Mouse (Mus musculus): ENCODE results near the gene Emg1.
"Not testable (repeated sequence)": the region's sequence is repeated elsewhere in the genome, so short reads cannot be mapped to it uniquely, and the experiment has no call there.

Gene Emg1

GRCm38 (mm10) chr6:124706061-124706627, 5.8 kb downstream of the Emg1 start:
- DNase-seq: no peak

- DNase-seq: no peak
Observed at GRCm38 (mm10) chr6:124704417-124704816, 7.6 kb downstream of the Emg1 start.

DNA sequence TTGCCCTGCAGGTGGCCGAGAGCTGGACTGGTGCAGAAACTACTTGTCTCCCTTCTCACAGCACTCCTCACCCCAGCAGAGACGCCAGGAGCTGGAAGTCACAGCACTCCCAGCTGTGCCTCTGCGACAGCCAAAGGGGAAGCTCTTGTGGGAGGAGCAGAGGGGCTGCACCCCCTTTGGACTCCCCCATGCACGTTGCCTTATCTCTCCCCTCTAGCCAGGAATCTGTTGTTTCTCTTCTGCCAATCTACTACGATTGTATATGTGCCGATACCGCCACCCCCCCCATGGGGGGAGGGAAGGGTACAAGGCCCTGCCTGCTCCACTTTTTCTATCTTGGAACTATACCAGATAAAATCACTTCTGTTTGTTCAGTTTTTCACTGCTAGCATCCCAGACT, 8.2 kb downstream of the Emg1 start:
- no peak for DNase-seq

GRCm38 (mm10) chr6:124702784-124703103, 9.2 kb downstream of the Emg1 start:
- DNase-seq: peak; percentile 51

DNA sequence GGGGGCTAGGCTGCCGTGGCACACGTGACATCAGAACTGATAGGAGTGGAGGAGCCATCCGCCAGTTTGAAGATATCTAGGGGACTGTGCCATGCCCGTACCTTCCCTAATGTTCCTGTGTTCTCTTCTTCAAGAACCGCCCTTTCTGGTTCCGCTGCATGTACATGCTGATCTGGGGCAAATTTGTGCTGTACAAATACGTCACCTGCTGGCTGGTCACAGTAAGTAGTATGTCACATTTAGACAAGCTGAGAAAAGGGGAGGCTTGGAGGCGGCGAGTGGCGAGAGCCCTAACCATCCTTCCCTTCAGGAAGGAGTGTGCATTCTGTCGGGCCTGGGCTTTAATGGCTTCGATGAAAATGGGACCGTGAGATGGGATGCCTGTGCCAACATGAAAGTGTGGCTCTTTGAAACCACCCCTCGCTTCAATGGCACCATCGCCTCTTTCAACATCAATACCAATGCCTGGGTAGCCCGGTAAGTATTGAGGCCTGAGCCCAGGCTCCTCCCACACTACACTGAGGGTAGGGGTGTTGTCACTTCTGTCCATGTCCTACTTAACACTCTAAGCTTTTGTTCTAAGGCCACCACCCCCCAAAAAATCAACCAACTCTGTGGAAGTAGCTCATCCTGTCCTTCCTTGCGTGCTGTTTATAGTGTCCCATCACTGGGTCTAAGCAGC, 9.7 kb downstream of the Emg1 start:
- no peak for DNase-seq

GRCm38 (mm10) chr6:124701338-124701737, 10.6 kb downstream of the Emg1 start:
- no peak for DNase-seq

GRCm38 (mm10) chr6:124699962-124700610, 11.9 kb downstream of the Emg1 start:
- DNase-seq: peak; percentile 51

GRCm38 (mm10) chr6:124699366-124699765, 12.6 kb downstream of the Emg1 start:
- no peak for DNase-seq

DNA sequence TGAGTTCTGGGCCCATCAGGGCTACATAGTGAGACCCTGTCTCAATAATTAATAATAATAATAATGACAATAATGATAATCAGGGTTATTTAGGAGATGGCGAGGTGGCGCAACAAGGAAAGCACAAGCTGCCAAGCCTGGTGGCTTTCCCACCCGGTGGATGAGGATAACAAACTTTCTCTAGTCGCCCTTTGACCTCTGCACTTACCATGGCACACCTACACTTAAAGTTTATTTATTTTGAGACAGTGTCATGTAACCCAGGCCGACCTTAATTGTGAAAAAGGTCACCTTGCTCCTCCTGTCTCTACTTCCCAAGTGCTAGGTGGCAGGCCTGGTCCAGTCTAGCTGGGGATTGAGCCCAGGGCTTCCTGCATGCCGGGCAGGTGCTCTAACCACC, 13.2 kb downstream of the Emg1 start:
- DNase-seq: no peak

- DNase-seq: no peak
Observed at GRCm38 (mm10) chr6:124696441-124697150, 15.4 kb downstream of the Emg1 start.

- peak; percentile 38 for DNase-seq
Observed at GRCm38 (mm10) chr6:124694166-124694955, 17.6 kb downstream of the Emg1 start.

DNA sequence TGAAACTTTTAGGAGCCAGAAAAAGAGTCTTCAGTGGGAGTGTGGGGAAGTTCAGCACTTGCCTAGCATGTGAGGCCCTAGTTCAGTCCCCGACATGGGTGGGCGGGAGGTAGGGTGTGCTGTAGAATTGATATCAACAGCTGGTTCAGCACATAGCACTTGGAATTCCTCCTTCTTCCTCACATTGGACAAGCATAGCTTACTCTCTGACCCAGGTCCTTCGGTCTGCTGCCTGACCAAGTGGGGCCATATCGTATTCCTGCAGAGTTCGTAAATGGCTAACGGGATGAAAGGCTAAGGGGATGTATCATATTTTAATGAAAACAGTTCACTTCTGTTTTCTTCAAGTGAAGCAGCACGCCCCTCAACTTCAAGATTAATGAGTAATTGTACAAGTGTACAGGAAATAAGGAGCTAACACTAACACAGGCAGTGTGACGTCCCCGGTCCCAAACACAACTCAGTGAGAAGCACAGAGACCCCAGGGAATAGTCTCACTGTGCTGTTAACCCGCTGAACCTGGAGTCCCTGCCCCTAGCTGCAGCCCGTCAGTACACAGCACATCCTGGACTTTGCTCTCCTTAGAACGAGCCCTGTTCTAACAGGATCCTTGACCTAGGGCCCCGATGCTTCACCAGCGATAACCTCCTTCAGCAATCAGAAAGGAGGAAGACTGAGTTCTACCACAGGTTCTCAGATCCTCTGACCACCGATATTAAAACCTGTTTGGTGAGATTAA, 18.6 kb downstream of the Emg1 start:
- DNase-seq: no peak

- DNase-seq: no peak
Observed at GRCm38 (mm10) chr6:124690517-124690916, 21.5 kb downstream of the Emg1 start.

DNA sequence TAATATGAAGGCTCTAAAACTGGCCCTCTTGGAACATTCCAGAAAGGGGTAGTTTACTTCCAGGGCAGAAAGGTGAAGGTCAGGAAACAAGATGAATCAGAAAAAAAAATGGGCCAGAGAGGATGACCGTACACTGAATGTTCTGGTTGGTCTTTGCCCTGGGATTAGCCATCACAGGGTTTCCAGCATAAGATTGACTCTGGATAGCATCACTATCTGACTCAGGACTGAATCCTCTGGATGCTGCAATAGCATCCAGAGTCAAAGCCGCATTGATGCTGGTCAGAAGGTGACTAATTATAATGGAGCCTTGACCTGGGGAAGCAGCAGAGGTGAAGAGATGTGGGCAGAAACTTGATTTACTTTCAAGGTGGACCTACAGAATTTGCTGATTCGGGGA, 23.0 kb downstream of the Emg1 start:
- no peak for DNase-seq

GRCm38 (mm10) chr6:124688151-124688758, 23.7 kb downstream of the Emg1 start:
- DNase-seq: no peak

GRCm38 (mm10) chr6:124686644-124687043, 25.3 kb downstream of the Emg1 start:
- DNase-seq: not testable (repeated sequence)

DNA sequence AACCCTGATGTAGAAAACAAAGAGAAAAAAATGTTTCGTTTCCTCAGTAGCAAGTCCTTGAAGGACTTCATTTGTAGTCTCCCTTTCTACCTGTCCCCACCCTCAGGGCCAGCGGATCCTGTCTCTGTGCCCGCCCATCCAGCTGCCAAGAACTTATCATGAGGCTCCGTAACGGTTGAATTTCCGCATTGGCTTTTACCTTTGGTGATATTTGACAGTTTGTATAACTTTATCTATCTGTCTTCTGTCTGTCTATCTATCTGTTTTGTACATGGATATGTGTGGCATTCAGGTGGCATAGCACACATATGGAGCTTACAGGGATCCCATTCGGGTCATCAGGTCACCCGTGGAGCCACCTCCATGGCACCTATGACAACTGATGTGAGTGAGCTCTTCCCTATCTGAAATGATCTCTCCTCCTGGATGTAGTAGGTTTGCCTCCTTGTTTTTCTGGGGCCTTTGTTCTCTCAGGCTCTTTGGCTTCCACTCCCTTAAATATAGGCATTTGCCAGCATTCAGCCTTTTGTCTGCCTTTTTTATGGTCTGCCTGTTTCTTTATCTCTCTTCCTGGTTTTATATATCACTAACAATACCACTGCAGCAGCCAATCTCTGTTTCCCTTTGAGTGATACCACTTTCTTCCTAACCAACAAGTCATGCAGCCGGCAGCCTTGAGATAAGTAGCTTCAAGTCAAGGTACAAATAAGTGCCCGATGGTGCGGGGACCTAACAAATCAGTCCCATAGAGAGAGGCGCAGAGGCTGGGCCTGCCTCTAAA, 26.2 kb downstream of the Emg1 start:
- DNase-seq: no peak

DNA sequence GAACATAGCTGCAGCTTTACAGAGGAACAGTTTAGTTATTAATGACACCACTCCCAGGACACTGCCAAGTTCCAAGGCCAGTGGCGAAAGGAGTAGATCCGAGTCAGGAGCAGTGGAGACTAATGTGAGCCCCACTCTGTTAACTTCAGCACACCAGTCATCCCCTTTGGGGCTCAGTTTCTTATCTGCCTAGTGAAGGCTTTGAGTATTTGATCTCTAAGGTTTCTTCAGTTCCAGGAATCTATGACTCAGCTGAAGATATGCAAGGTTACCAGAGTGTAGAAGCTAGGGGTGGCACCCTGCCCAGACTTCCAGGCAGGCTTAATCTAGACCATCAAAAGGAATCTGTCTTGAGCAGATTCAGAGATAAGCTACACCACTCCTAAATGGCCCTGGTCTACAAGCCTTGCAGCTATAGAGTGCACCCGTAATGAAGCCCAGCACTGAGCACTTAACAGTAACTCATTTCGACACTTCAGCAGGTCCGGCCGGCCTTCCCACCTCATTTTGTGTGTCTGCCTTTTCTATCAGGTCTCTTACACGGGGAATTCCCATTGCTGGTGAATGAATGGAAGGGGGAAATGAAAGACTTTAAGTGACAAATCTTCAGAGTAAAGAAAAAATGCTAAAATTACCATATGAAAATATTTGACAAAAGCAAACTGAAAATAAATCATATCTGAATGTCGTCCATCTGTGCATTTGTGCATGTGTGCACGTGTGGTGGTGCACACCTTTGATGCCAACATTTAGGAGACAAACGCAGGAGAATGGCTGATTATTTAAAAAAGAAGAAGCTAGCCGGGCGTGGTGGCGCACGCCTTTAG, 28.2 kb downstream of the Emg1 start:
- DNase-seq: no peak

DNA sequence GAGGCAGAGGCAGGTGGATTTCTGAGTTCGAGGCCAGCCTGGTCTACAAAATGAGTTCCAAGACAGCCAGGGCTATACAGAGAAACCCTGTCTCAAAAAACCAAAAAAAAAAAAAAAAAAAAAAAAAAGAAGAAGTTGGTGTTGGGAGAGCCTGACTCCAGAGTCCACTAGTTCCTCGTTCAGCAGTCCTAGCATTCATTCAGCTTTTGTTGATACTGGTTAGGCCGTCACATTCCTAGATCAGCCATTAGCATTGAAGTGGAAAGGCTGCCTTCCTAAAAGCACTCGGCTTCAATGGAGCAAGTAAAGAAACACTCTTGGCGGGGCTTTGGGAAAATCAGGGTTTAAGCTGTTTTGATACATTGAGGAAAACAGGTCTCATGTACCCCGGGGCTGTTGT, 29.7 kb downstream of the Emg1 start:
- not testable (repeated sequence) for DNase-seq

GRCm38 (mm10) chr6:124679486-124679885, 32.5 kb downstream of the Emg1 start:
- no peak for DNase-seq

Measured in right cerebral cortex, postnatal 25 days (tissue).